Mouse (Mus musculus) T-helper 2 cell (primary cell): ENCODE measurements around the gene Ttll3.

ENCODE experiments used
- in situ Hi-C: fragments of 300-600 bp; cut with MboI, MseI; formaldehyde crosslinking; loops from one replicate; pipeline ENCODE4 v1.15.1; 2025; ENCODE audit warnings: high pct_unique_total_duplicates

The Ttll3 gene

GRCm38 (mm10) chr6:113377496-113378385 is 11.3 kb upstream of the Ttll3 start, which contains the start of the genes Tada3 and Arpc4:
Tada3 (minus strand) TSS chr6:113377883.
Arpc4 (plus strand) TSS chr6:113378115.
- in situ Hi-C loops = loop anchor here (5.0 kb wide), 2 partner anchors 50 to 330 kb away; partner anchors contain the start of genes Ogg1 and Thumpd3

GRCm38 (mm10) chr6:113379246-113379645 is 9.8 kb upstream of the Ttll3 start:
- in situ Hi-C loops = loop anchor here (5.0 kb wide), 2 partner anchors 52 to 332 kb away; partner anchors contain the start of genes Ogg1 and Thumpd3

GRCm38 (mm10) chr6:113380480-113380879 is 8.6 kb upstream of the Ttll3 start:
- in situ Hi-C loops = no loop called here

DNA sequence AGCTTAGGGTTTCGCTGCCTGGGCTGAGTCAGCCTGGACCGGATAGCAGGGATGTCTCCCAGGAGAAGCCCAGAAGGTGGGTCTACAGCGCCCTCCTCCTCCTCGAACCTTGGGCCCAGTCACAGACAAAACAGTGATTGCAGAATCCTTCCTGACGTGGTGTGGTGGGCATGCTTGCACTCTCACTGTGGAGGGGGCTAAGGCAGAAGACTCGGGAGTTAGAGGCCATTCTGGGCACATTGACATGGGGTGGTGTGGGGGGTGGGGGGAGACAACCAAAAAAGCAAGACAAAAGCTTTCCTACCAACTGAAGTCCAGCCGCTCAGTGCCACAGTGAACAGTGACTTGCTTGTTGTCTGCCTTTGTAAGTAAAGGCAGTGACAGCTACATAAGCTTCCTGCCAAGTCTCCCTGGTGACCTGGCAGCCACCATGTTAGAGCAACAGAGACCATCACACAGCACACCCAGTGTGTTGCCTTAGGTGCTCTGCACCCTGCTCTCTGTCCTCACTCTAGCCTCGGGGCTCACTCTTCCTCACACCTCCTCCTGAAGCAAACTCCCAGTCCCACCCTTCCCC is 4.6 kb upstream of the Ttll3 start:
- in situ Hi-C loops = no loop called here

GRCm38 (mm10) chr6:113385160-113385714 is 3.8 kb upstream of the Ttll3 start:
- in situ Hi-C loops = no loop called here

DNA sequence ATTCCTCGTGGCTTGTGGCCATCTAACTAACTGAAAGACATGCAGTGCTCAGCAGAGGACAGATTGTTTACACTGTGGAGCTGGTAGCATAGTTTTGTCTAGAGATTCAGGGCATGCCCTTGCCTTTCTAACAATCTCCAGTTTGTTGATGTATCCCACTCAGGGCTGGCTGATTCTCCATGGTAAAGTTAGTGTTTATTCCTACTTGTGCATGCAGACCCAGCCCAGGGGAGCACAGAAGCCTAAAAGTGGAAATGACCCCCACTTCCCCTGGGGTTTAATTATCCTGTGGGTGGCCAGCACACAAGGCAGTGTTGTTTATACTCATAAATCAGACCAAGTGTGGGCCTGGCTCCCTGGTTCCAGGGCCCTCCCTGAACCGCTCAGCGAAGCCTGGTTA is 3.0 kb upstream of the Ttll3 start:
- in situ Hi-C loops = no loop called here

GRCm38 (mm10) chr6:113390715-113391114 is 1.7 kb downstream of the Ttll3 start:
- in situ Hi-C loops = no loop called here

DNA sequence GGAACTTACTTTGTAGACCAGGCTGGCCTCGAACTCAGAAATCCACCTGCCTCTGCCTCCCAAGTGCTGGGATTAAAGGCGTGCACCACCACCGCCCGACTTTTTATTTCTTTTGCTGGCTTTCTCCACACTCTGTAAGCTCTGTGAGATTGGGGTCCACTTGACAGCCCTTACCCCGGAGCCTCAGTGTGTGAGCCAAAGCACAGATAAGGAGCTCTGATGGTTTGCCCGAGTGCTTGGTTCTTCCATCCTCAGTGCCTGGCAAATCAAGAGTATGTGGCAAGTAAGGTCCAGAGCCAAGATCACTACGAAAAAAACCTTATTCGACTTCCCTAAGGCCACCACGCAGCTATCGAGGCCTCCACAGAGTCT is 2.9 kb downstream of the Ttll3 start:
- in situ Hi-C loops = no loop called here

DNA sequence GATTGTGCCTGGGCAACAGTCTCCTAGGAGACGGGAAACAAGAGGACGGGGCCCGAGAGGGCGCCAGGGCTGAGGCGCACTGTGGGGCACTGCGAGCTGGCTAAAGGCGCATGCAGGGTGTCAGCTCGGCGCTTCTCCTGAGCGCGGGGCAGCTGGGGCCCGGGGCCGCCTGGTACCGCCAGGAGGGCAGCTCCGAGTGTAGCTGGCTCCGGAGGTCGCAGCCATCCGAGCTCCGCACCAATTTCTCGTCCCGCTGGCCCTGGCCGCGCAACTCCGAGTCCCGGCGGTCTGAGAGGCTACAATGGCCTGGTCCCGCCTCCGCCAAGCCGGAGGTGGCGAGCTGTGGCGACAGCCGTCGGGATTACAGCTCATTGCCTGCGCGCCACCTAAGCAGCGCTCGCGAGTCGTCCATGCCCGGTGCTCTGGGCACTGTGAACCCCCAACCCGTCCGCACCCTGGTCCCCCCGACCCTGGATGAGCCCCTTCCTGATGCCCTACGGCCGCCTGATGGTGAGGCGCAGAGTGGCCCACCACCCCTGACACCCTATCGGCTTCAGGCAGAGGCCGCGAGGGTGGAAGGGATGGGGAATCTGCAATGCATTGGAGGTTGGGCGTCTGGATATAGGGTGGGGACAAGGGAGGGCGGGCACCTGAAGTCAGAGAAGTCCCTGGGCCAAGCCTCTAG is 3.5 kb downstream of the Ttll3 start:
- in situ Hi-C loops = no loop called here

GRCm38 (mm10) chr6:113393951-113394350 is 4.9 kb downstream of the Ttll3 start:
- in situ Hi-C loops = no loop called here

- in situ Hi-C loops = no loop called here
Measured at GRCm38 (mm10) chr6:113394811-113395210, 5.8 kb downstream of the Ttll3 start.

DNA sequence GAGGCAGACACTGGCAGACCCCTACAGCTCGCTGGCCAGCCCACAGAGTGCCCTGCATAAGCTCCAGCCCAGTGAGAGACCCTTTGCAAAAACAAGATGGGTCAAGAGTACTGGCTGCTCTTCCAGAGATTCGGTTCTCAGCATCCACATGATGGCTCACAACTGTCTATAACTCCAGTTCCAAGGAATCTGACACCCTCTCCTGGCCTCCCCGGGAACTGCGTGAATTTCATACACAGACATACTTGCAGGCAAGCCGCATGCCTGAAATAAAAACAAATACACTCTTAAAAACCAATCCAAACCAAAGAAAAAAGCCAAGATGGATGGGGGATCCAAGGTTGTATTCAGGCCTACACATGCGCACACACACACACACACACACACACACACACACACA is 6.4 kb downstream of the Ttll3 start:
- in situ Hi-C loops = no loop called here

DNA sequence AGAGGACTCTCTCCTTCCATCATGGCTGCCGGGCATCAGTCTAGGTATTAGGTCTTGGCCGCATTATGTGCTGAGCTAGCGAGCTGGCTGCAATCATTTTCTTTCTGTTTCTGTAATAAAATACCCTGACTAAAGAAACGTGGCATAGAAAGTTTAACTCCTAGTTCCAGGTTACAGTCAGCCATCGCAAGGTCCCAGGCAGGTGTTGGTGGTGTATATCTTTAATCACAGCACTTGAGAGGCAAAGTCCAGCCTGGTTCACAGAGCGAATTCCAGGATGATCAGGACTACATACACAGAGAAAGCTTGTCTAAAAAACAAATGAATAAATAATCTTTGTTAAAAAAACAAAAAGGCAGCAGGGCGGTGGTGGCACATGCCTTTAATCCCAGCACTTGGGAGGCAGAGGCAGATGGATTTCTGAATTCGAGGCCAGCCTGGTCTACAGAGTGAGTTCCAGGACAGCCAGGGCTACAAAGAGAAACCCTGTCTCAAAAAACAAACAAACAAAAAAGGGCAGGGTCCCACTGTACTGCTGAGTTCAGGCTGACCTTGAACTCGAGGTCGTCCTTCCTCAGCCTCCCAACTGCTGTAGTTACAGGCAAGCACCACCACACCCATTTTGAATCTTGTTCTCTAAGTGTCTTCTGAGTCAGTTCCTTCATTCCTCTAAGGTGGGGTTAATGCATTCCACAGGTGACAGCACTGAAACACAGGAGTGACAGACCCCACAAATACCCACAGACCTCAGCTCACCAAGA is 7.4 kb downstream of the Ttll3 start:
- in situ Hi-C loops = no loop called here

DNA sequence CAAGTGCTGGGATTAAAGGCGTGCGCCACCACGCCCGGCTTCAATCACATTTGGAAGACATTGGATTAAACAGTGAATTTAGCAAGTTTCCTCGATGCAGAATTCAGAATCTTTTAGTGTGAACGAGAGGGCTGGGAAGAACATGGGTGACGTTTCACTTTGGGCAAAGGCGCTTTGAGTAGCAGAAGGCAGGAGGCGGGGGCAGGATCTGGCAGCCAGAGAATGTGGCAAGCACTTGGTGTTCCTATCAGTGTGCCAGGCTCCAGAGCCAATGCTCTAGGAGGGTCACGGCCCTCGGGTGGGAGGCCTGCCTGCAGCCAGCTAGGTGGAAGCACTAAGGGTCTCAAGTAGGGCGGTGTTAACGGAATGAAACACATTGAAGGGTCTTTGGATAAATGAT is 13.0 kb downstream of the Ttll3 start:
- in situ Hi-C loops = loop anchor here (25.0 kb wide), 1 partner anchor 660 kb away; no protein-coding TSS in a partner anchor

DNA sequence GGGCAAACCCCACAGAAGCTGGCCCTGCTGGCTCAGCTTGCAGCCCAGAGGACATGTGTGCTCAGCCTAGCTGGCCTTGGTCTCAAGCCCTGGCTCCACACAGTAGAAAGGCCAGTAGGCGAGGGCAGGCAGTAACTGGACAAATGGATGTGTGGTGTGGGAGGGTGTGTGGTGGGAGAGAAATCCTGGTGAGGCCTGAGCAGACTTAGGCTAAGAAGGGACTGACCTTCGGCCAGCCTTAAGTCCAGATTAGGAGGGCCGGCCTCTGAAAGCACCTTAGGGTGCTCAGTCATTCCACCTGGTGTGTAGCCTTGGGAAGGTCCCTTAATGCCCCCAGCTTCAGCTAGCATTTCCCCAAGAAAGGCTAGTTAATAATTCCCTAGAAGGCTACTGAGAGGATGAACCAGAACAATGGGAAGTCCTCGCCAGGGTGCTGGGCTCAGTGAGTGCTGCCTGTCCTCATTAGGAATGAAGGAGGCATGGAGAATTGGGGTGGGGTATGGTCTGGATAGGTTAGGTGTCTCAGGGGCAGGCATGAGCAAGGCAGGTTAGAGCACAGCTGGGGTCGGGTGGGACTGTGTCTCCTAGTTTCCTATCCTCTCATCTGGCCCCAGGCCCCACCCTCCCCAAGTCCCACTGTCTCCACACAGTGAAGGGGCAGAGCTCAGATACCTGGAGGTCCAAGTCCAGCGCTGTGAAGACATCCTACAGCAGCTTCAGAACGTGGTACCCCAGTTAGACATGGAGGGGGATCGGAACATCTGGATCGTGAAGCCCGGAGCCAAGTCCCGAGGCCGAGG is 15.8 kb downstream of the Ttll3 start:
- in situ Hi-C loops = loop anchor here (25.0 kb wide), 1 partner anchor 657 kb away; no protein-coding TSS in a partner anchor

- in situ Hi-C loops = loop anchor here (25.0 kb wide), 1 partner anchor 657 kb away; no protein-coding TSS in a partner anchor
Measured at GRCm38 (mm10) chr6:113405483-113405882, 16.4 kb downstream of the Ttll3 start.

- in situ Hi-C loops = loop anchor here (25.0 kb wide), 1 partner anchor 656 kb away; no protein-coding TSS in a partner anchor
Measured at GRCm38 (mm10) chr6:113406683-113407082, 17.6 kb downstream of the Ttll3 start.

GRCm38 (mm10) chr6:113410001-113410400 is 20.9 kb downstream of the Ttll3 start:
- in situ Hi-C loops = loop anchor here (25.0 kb wide), 1 partner anchor 652 kb away; no protein-coding TSS in a partner anchor

- in situ Hi-C loops = loop anchor here (25.0 kb wide), 1 partner anchor 646 kb away; no protein-coding TSS in a partner anchor
Measured at GRCm38 (mm10) chr6:113416416-113416815, 27.4 kb downstream of the Ttll3 start.
